Mouse (Mus musculus) cortical plate, adult 2 months (tissue): Measurements from ENCODE around the gene Gsto2. TPM values are rescaled to one million over a fixed set of nuclear protein-coding genes. Genes with fewer than 3 reads are reported as not detected.

ENCODE experiments used
- H3K27ac ChIP-seq: fragments of 200-500 bp; 2 replicates; pipeline ENCODE4 v1.5.1; 2012; ENCODE audit warnings: low read length, control low read depth, inconsistent platforms; ENCODE audit not compliant: insufficient read depth
- H3K4me1 ChIP-seq: fragments of 200-500 bp; 2 replicates; pipeline ENCODE4 v1.6.1; 2011; ENCODE audit warnings: low read length; ENCODE audit not compliant: control insufficient read depth, insufficient read depth
- H3K4me3 ChIP-seq: fragments of 200-500 bp; 2 replicates; pipeline ENCODE4 v1.5.1; 2011; ENCODE audit warnings: mild to moderate bottlenecking, low read length, control low read depth; ENCODE audit not compliant: insufficient read depth
- CTCF ChIP-seq: fragments of 200-500 bp; IDR thresholded peaks from 2 replicates; pipeline ENCODE4 v1.5.1; 2011; ENCODE audit warnings: mild to moderate bottlenecking, control low read depth, low read length; ENCODE audit not compliant: insufficient read depth; ENCODE audit errors: extremely low read depth
- POLR2A ChIP-seq: fragments of 200-500 bp; IDR thresholded peaks from 2 replicates; pipeline ENCODE4 v1.6.1; 2011; ENCODE audit warnings: mild to moderate bottlenecking, low read length, control low read depth; ENCODE audit not compliant: insufficient read depth; ENCODE audit errors: extremely low read depth
- polyA plus RNA-seq: library from polyadenylated mRNA; depleted of rRNA; stranded (reverse); fragments of >200 nt; gene quantifications from 2 replicates; pipeline ENCODE4 v1.2.3, GENCODE M21; 2012; rRNA removed

Gsto2 gene
- polyA plus RNA-seq, 1 experiment, result 3.2 TPM

GRCm38 (mm10) chr19:47934146-47934545 is 68.8 kb downstream of the Gsto2 start:
- Histone ChIP-seq H3K4me1 (no peaks in the 10 kb centered on the region; the same call in 1 of the 2 replicates), H3K4me3 (no peak overlapping the region), H3K27ac (no peak overlapping the region)
- TF ChIP-seq CTCF (no peak), POLR2A (no peak)

- TF ChIP-seq CTCF (no peak), POLR2A (no peak)
- Histone ChIP-seq H3K4me1 (no peaks in the 10 kb centered on the region; the same call in 1 of the 2 replicates), H3K4me3 (no peak overlapping the region), H3K27ac (no peak overlapping the region)
These were observed 69.4 kb downstream of the Gsto2 start for GRCm38 (mm10) chr19:47934636-47935238.

GRCm38 (mm10) chr19:47935530-47935929 is 70.2 kb downstream of the Gsto2 start:
- no peaks in the 10 kb centered on the region; the same call in 1 of the 2 replicates for H3K4me1 ChIP-seq
- TF ChIP-seq POLR2A (no peak), CTCF (no peak)
- H3K27ac ChIP-seq, result no peak overlapping the region
- no peak overlapping the region for H3K4me3 ChIP-seq

Other genes with a start within 250 kb of the Gsto2 start
- gene Col17a1, start 173.4 kb upstream of the Gsto2 start, polyA plus RNA-seq, result 0.38 and 0.90 TPM in 2 replicates
- 64.9 and 69.6 TPM in 2 replicates for gene Sfr1, start 133.9 kb upstream of the Gsto2 start, polyA plus RNA-seq
- gene Gsto1, start 10.6 kb upstream of the Gsto2 start, polyA plus RNA-seq, result 47.8 and 51.4 TPM in 2 replicates
- gene Cfap43, start 53.8 kb downstream of the Gsto2 start, polyA plus RNA-seq, result 0.44 and 0.94 TPM in 2 replicates
- gene Itprip, start 53.8 kb downstream of the Gsto2 start, polyA plus RNA-seq, result 0.78 and 0.79 TPM in 2 replicates
- 0.17 and 0.19 TPM in 2 replicates for gene Cfap58, start 72.1 kb downstream of the Gsto2 start, polyA plus RNA-seq